Mouse (Mus musculus) adrenal gland, adult 2 months (tissue): ENCODE data around the gene Olfr715. TPM values are rescaled to one million over a fixed set of nuclear protein-coding genes. Genes with fewer than 3 reads are reported as not detected.
"Not testable (repeated sequence)": the region's sequence is repeated elsewhere in the genome, so short reads cannot be mapped to it uniquely, and the experiment has no call there.

Experiments
- DNase-seq: peaks from one replicate; pipeline ENCODE4 v3.0.0; 2021
- long read RNA-seq: library from polyadenylated mRNA; stranded (forward); transcript quantifications from one replicate; pipeline ENCODE4 v2.0.0, GENCODE M21; 2021
- polyA plus RNA-seq: library from polyadenylated mRNA; depleted of rRNA; stranded (reverse); fragments of >200 nt; gene quantifications from 2 replicates; pipeline ENCODE4 v1.2.3, GENCODE M21; 2012; rRNA removed
- total RNA-seq, 2 experiments: library from RNA; stranded (reverse); gene quantifications; 2 replicates each; pipeline ENCODE4 v1.2.3; 2021

The Olfr715 gene
- total RNA-seq (not detected), polyA plus RNA-seq (not detected in 2 replicates)
- long read RNA-seq: 0 reads

DNA sequence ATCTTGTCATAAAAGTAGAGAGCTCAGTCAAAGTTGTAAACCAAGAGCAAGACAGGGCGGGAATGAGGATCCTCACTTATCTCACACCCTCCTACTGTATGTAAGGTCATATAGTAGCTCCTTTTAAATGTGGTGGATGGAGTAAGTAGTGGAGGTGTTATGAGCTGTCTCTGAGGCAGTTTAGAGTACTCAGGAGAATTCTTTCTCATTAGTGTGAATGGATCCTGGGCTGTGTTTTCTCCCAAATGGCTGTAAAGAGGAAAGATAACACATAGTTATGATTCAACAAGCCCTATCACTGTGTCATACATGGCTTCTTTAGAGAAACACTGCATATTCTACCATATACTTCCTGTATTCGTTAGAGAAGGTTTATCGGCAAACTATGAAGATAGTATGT is at the start of gene Olfr715:
Gene Olfr715 (minus strand): TSS at position 101 of the 400 bp plus-strand sequence.
- DNase-seq: not testable (repeated sequence)

DNA sequence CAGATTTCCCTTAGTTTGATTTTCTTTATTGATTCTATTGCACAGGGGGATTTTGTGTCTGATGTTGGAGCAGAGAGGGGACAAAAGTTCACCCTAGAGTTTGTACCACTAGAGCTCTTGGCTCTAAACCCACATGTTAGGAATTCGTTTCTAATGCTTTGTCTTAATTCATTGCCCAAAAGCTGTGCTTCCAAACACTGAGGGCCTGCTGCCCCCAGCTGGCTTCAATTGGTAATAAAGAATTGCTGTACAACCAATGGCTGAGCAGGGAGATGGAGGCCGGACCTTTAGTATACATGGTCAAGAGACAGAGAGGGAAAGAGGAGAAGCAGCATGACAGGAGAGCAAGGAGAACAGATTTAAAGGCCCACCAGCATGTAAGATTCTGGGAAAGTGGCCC is 49.5 kb upstream of the Olfr715 start:
- no peak for DNase-seq

DNA sequence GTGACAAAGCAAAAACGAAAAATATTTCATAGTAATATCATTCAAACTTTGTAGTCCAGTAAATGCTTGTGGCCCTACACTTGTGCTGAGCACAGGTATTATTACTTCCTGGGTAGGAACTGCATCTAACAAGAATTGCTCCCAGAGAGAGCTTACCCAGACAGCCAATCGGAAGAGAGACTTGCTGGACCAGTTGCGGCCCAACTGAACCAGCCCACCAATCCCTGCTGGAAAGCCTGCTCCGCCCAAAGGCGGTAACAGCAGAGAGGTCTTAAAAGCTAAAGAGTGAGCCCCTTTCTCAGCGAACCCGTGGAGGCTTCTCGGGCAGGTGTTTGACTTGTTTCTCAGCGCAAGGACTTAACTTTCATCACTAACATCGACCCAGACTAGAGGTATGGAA is 35.8 kb upstream of the Olfr715 start, which contains the start of gene Nlrp14:
Gene Nlrp14 (plus strand): TSS at position 301 of the 400 bp plus-strand sequence.
- DNase-seq: no peak

DNA sequence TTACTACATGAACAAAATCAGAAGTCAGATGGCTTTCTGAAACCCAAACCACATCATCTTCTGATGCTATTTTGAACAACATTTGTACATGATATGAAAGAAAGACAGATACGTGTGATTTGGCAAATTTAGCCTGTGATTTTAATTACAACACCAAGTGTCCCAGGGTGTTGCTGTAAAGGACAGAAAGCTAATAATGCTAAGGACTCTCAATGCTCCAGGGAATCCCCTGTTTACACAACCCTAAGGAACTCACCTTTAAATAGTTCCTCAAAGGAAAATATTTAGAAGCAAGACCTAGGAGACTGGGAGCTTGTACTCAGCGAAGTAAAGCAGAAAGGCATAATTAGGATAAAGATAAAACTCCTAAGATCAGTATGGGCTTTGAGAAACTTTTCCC is 7.1 kb upstream of the Olfr715 start, which contains the start of gene Olfr716:
Gene Olfr716 (plus strand): TSS at position 301 of the 400 bp plus-strand sequence.
- not testable (repeated sequence) for DNase-seq

DNA sequence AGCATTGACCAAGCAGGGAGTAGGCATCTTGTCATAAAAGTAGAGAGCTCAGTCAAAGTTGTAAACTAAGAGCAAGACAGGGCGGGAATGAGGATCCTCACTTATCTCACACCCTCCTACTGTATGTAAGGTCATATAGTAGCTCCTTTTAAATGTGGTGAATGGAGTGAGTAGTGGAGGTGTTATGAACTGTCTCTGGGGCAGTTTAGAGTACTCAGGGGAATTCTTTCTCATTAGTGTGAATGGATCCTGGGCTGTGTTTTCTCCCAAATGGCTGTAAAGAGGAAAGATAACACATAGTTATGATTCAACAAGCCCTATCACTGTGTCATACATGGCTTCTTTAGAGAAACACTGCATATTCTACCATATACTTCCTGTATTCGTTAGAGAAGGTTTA is 20.6 kb downstream of the Olfr715 start, which contains the start of gene Olfr715b:
Gene Olfr715b (minus strand): TSS at position 101 of the 400 bp plus-strand sequence.
- not testable (repeated sequence) for DNase-seq

DNA sequence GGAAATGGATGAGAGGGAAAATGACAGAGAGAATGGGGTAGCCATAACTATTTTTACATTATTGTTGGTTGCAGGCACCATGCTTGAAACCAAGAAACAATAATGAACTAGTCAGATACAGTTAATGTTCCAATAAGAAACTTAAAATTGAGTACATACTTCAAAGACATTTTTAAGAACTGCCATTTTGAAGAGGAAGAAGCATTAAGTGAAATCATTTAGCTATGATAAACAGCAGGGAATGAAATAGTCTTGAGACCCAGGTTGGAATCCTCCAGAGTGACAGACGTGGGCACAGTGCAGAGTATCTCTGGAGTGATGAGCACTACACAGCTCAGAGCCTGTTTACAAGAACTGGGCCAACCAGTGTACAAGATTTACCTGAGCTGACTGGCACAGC is 38.0 kb downstream of the Olfr715 start, which contains the start of gene Olfr17:
Gene Olfr17 (plus strand): TSS at position 301 of the 400 bp plus-strand sequence.
- no peak for DNase-seq

Other genes with a start within 250 kb of the Olfr715 start
- not detected for gene Olfr706, start 242.9 kb downstream of the Olfr715 start, total RNA-seq
- not detected in 2 replicates for gene Olfr706, start 242.9 kb downstream of the Olfr715 start, polyA plus RNA-seq
- gene Olfr707, start 229.8 kb downstream of the Olfr715 start, total RNA-seq: not detected
- gene Olfr707, start 229.8 kb downstream of the Olfr715 start, polyA plus RNA-seq: not detected in 2 replicates
- gene Olfr1532-ps1, start 223.1 kb downstream of the Olfr715 start, total RNA-seq: not detected
- not detected in 2 replicates for gene Olfr1532-ps1, start 223.1 kb downstream of the Olfr715 start, polyA plus RNA-seq
- gene Olfr709-ps1, start 198.9 kb downstream of the Olfr715 start, total RNA-seq: under 1 TPM; 0.07 to 0.09 TPM
- not detected in 2 replicates for gene Olfr709-ps1, start 198.9 kb downstream of the Olfr715 start, polyA plus RNA-seq
- not detected for gene Olfr710, start 182.8 kb downstream of the Olfr715 start, total RNA-seq
- not detected in 2 replicates for gene Olfr710, start 182.8 kb downstream of the Olfr715 start, polyA plus RNA-seq
- gene Olfr6, start 167.1 kb downstream of the Olfr715 start, total RNA-seq: not detected
- gene Olfr6, start 167.1 kb downstream of the Olfr715 start, polyA plus RNA-seq: not detected in 2 replicates
- gene Olfr711, start 155.6 kb downstream of the Olfr715 start, total RNA-seq: not detected
- gene Olfr711, start 155.6 kb downstream of the Olfr715 start, polyA plus RNA-seq: not detected in 2 replicates
- gene Olfr2, start 125.0 kb downstream of the Olfr715 start, total RNA-seq: not detected
- not detected in 2 replicates for gene Olfr2, start 125.0 kb downstream of the Olfr715 start, polyA plus RNA-seq
- not detected for gene Olfr713, start 99.9 kb downstream of the Olfr715 start, total RNA-seq
- gene Olfr713, start 99.9 kb downstream of the Olfr715 start, polyA plus RNA-seq: not detected in 2 replicates
- gene Olfr714, start 60.1 kb downstream of the Olfr715 start, total RNA-seq: not detected
- gene Olfr714, start 60.1 kb downstream of the Olfr715 start, polyA plus RNA-seq: not detected in 2 replicates
- not detected for gene Olfr17, start 37.9 kb downstream of the Olfr715 start, total RNA-seq
- not detected in 2 replicates for gene Olfr17, start 37.9 kb downstream of the Olfr715 start, polyA plus RNA-seq
- gene Olfr715b, start 20.7 kb downstream of the Olfr715 start, total RNA-seq: not detected
- gene Olfr715b, start 20.7 kb downstream of the Olfr715 start, polyA plus RNA-seq: not detected in 2 replicates
- gene Olfr716, start 7.2 kb upstream of the Olfr715 start, total RNA-seq: not detected
- not detected in 2 replicates for gene Olfr716, start 7.2 kb upstream of the Olfr715 start, polyA plus RNA-seq
- gene Nlrp14, start 35.9 kb upstream of the Olfr715 start, total RNA-seq: not detected
- gene Nlrp14, start 35.9 kb upstream of the Olfr715 start, polyA plus RNA-seq: not detected in 2 replicates
- gene Rbmxl2, start 78.4 kb upstream of the Olfr715 start, total RNA-seq: not detected
- not detected in 2 replicates for gene Rbmxl2, start 78.4 kb upstream of the Olfr715 start, polyA plus RNA-seq
- 1 to 10 TPM; 2.1 to 3.6 TPM for gene Syt9, start 239.6 kb upstream of the Olfr715 start, total RNA-seq
- gene Syt9, start 239.6 kb upstream of the Olfr715 start, polyA plus RNA-seq: 1.9 and 2.7 TPM in 2 replicates